Mouse (Mus musculus) kidney, embryonic 16.5 days (tissue): ENCODE results near the gene Galnt18. TPM values are rescaled to one million over a fixed set of nuclear protein-coding genes. Genes with fewer than 3 reads are reported as not detected.

Experiments used
- ATAC-seq: fragments of 200-750 bp; cut with Nextera tagmentation; 2 replicates; pipeline ENCODE4 v1.8.0; 2017; ENCODE audit warnings: moderate TSS enrichment; ENCODE audit not compliant: low FRiP score, low TSS enrichment
- H3K27ac ChIP-seq: fragments of 300-500 bp; sonication (generic); 2 replicates; pipeline ENCODE4 v1.5.1; 2014; ENCODE audit warnings: low read length
- H3K27me3 ChIP-seq: fragments of 300-500 bp; sonication (generic); 2 replicates; pipeline ENCODE4 v1.6.1; 2014; ENCODE audit warnings: low read length, control low read depth, mixed read lengths; ENCODE audit not compliant: insufficient read depth
- H3K36me3 ChIP-seq: fragments of 300-500 bp; sonication (generic); 2 replicates; pipeline ENCODE4 v1.6.1; 2014; ENCODE audit warnings: low read length, control low read depth, mixed read lengths; ENCODE audit not compliant: insufficient read depth
- H3K4me1 ChIP-seq: fragments of 300-500 bp; sonication (generic); 2 replicates; pipeline ENCODE4 v1.6.1; 2014; ENCODE audit warnings: low read length, control low read depth, mixed read lengths; ENCODE audit not compliant: insufficient read depth
- H3K4me2 ChIP-seq: fragments of 300-500 bp; sonication (generic); replicated peaks from 2 replicates; pipeline ENCODE4 v1.6.1; 2014; ENCODE audit warnings: low read depth, low read length
- H3K4me3 ChIP-seq: fragments of 300-500 bp; sonication (generic); 2 replicates; pipeline ENCODE4 v1.5.1; 2014; ENCODE audit warnings: mild to moderate bottlenecking, low read length
- H3K9ac ChIP-seq: fragments of 300-500 bp; sonication (generic); replicated peaks from 2 replicates; pipeline ENCODE4 v1.6.1; 2014; ENCODE audit warnings: low read length
- H3K9me3 ChIP-seq: fragments of 300-500 bp; sonication (generic); 2 replicates; pipeline ENCODE4 v1.6.1; 2016; ENCODE audit warnings: low read length, control low read depth
- WGBS: fragments of 180-500 bp; shearing (Covaris S2); extraction: QIAGEN DNeasy Blood & Tissue Kit; methylation state at CpG from one replicate; pipeline ENCODE4 v1.1.7; 2014; 5-methylcytosine and 5-hydroxymethylcytosine counted together
- polyA plus RNA-seq: library from polyadenylated mRNA; unstranded; fragments of >200 nt; fragmentation: Nextera tagmentation; extraction: Ambion mirVana; gene quantifications from 2 replicates; pipeline ENCODE4 v1.2.1, GENCODE M21; 2015

Galnt18 gene
- polyA plus RNA-seq, 1 experiment from 2014 or later = 46.4 TPM

- 69% methylated on average over 5 of the region's 5 CpGs for WGBS
- Histone ChIP-seq H3K36me3 (no peaks in the 10 kb centered on the region), H3K27ac (no peak overlapping the region), H3K9ac (no peak overlapping the region), H3K4me3 (no peak overlapping the region), H3K27me3 (no peaks in the 10 kb centered on the region), H3K4me1 (no peaks in the 10 kb centered on the region), H3K9me3 (no peaks in the 10 kb centered on the region), H3K4me2 (no peak overlapping the region)
- ATAC-seq = no peak
Observed at GRCm38 (mm10) chr7:111625736-111626135, 154.0 kb downstream of the Galnt18 start.

- H3K4me2 ChIP-seq = no peak overlapping the region
- H3K36me3 ChIP-seq = no peaks in the 10 kb centered on the region
- no peak overlapping the region for H3K9ac ChIP-seq
- H3K27me3 ChIP-seq = no peaks in the 10 kb centered on the region
- H3K27ac ChIP-seq = no peak overlapping the region
- no peak for ATAC-seq
- 63% methylated on average over 16 of the region's 16 CpGs for WGBS
- no peaks in the 10 kb centered on the region for H3K4me1 ChIP-seq
- H3K4me3 ChIP-seq = no peak overlapping the region
- H3K9me3 ChIP-seq = no peaks in the 10 kb centered on the region
Observed at GRCm38 (mm10) chr7:111616231-111616937, 163.4 kb downstream of the Galnt18 start.

- Histone ChIP-seq H3K4me1 (no peaks in the 10 kb centered on the region), H3K36me3 (no peaks in the 10 kb centered on the region), H3K4me3 (no peak overlapping the region), H3K27ac (no peak overlapping the region), H3K4me2 (no peak overlapping the region), H3K27me3 (no peaks in the 10 kb centered on the region), H3K9ac (no peak overlapping the region), H3K9me3 (no peaks in the 10 kb centered on the region)
- no peak for ATAC-seq
- WGBS = 76% methylated on average over 1 of the region's 1 CpGs
Observed at GRCm38 (mm10) chr7:111614471-111614870, 165.3 kb downstream of the Galnt18 start.

- Histone ChIP-seq H3K4me2 (no peak overlapping the region), H3K27ac (no peak overlapping the region), H3K36me3 (no peaks in the 10 kb centered on the region), H3K9me3 (no peaks in the 10 kb centered on the region), H3K27me3 (no peaks in the 10 kb centered on the region), H3K9ac (no peak overlapping the region), H3K4me3 (no peak overlapping the region), H3K4me1 (no peaks in the 10 kb centered on the region)
- WGBS = 83% methylated on average over 2 of the region's 2 CpGs
- no peak for ATAC-seq
Observed at GRCm38 (mm10) chr7:111607476-111607875, 172.3 kb downstream of the Galnt18 start.

- H3K9me3 ChIP-seq = no peaks in the 10 kb centered on the region
- no peak overlapping the region for H3K9ac ChIP-seq
- no peaks in the 10 kb centered on the region for H3K36me3 ChIP-seq
- ATAC-seq = no peak
- H3K4me1 ChIP-seq = no peaks in the 10 kb centered on the region
- no peak overlapping the region for H3K4me2 ChIP-seq
- 94% methylated on average over 3 of the region's 3 CpGs for WGBS
- no peak overlapping the region for H3K4me3 ChIP-seq
- no peak overlapping the region for H3K27ac ChIP-seq
- H3K27me3 ChIP-seq = no peaks in the 10 kb centered on the region
Observed at GRCm38 (mm10) chr7:111606091-111606490, 173.7 kb downstream of the Galnt18 start.

- Histone ChIP-seq H3K4me2 (no peak overlapping the region), H3K36me3 (no peaks in the 10 kb centered on the region), H3K27me3 (no peaks in the 10 kb centered on the region), H3K9me3 (no peaks in the 10 kb centered on the region), H3K4me1 (no peaks in the 10 kb centered on the region), H3K27ac (no peak overlapping the region), H3K9ac (no peak overlapping the region), H3K4me3 (no peak overlapping the region)
- ATAC-seq = no peak
Observed at GRCm38 (mm10) chr7:111605663-111606062, 174.1 kb downstream of the Galnt18 start.

GRCm38 (mm10) chr7:111604578-111605208 lies 175.1 kb downstream of the Galnt18 start:
- Histone ChIP-seq H3K27me3 (no peaks in the 10 kb centered on the region), H3K27ac (no peak overlapping the region), H3K9me3 (no peaks in the 10 kb centered on the region), H3K4me1 (no peaks in the 10 kb centered on the region), H3K9ac (no peak overlapping the region), H3K4me2 (no peak overlapping the region), H3K36me3 (no peaks in the 10 kb centered on the region), H3K4me3 (no peak overlapping the region)
- WGBS = 76% methylated on average over 2 of the region's 2 CpGs
- ATAC-seq = no peak

GRCm38 (mm10) chr7:111603186-111603585 lies 176.6 kb downstream of the Galnt18 start:
- Histone ChIP-seq H3K27ac (no peak overlapping the region), H3K4me2 (no peak overlapping the region), H3K4me1 (no peaks in the 10 kb centered on the region), H3K36me3 (no peaks in the 10 kb centered on the region), H3K9me3 (no peaks in the 10 kb centered on the region), H3K9ac (no peak overlapping the region), H3K27me3 (no peaks in the 10 kb centered on the region), H3K4me3 (no peak overlapping the region)
- no peak for ATAC-seq
- WGBS = 80% methylated on average over 3 of the region's 4 CpGs

- Histone ChIP-seq H3K4me2 (no peak overlapping the region), H3K4me1 (no peaks in the 10 kb centered on the region), H3K9ac (no peak overlapping the region), H3K27ac (no peak overlapping the region), H3K4me3 (no peak overlapping the region), H3K36me3 (no peaks in the 10 kb centered on the region), H3K9me3 (no peaks in the 10 kb centered on the region), H3K27me3 (no peaks in the 10 kb centered on the region)
- ATAC-seq = no peak
- WGBS = 72% methylated on average over 4 of the region's 4 CpGs
Observed at GRCm38 (mm10) chr7:111601339-111602067, 178.3 kb downstream of the Galnt18 start.

- WGBS = 77% methylated on average over 6 of the region's 6 CpGs
- no peak overlapping the region for H3K4me2 ChIP-seq
- no peak overlapping the region for H3K9ac ChIP-seq
- H3K27ac ChIP-seq = no peak overlapping the region
- H3K4me1 ChIP-seq = no peaks in the 10 kb centered on the region
- no peaks in the 10 kb centered on the region for H3K36me3 ChIP-seq
- ATAC-seq = no peak
- no peak overlapping the region for H3K4me3 ChIP-seq
- H3K9me3 ChIP-seq = no peaks in the 10 kb centered on the region
- no peaks in the 10 kb centered on the region for H3K27me3 ChIP-seq
Observed at GRCm38 (mm10) chr7:111600756-111601155, 179.0 kb downstream of the Galnt18 start.
